Mouse (Mus musculus): ENCODE data around the gene Usp33.
A peak's percentile ranks its signal among the peaks of the same experiment; 100 is the strongest.

Gene Usp33

DNA sequence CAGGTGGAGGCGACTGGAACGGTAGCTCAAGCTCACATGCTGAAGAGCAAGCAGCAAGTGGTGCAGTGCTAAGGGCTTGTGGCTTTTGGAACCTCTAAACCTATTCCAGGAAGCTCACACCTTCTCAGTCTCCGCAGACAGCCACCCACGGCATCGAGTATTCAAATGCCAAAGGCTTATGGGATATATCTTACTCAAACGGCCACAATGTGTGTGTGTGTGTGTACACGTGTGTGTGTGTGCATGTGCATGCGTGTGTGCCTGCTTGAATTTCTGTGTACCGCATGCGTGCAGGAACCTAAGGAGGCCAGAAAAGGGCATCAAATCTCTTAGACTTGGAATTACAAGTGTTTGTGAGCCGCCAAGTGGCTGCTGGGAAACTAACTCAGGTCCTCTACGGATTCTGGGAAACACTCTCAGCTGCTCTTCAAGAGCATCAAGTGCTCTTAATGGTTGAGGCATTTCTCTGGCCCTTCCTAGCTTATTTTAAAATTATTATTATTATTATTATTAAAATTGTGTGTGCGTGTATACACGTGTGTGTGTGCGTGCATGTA is 3.2 kb upstream of the Usp33 start:
- DNase-seq (ENCODE audit: low spot score): no peak

- peak; percentile 31 for DNase-seq (ENCODE audit: low spot score)
Measured at GRCm38 (mm10) chr3:152346633-152347141, 409 bp downstream of the Usp33 start.

- DNase-seq (ENCODE audit: low spot score): no peak
Measured at GRCm38 (mm10) chr3:152347227-152347626, 949 bp downstream of the Usp33 start.

GRCm38 (mm10) chr3:152348011-152348830 is 1.9 kb downstream of the Usp33 start:
- no peak for DNase-seq (ENCODE audit: low spot score)

GRCm38 (mm10) chr3:152350431-152350830 is 4.2 kb downstream of the Usp33 start:
- DNase-seq (ENCODE audit: low spot score): no peak

DNA sequence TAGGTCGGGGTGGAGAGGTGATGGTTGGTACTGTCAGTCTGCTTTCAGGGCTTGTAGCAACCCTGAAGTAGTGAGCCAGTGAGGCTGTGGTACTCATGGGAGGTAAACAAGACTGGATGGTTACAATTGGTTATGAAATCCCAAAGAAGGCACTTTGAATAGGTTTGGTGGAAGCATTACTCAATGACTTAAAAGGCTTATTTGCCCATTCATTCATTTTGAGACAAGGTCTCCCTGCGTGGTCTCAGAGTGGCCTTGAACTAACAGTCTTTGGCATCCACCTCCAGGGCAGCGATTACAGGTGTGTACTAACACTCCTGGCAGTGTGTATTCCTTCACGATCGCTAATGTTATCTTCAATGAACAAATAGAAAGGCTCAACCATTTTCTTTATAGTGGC is 4.7 kb downstream of the Usp33 start:
- DNase-seq (ENCODE audit: low spot score): no peak

DNA sequence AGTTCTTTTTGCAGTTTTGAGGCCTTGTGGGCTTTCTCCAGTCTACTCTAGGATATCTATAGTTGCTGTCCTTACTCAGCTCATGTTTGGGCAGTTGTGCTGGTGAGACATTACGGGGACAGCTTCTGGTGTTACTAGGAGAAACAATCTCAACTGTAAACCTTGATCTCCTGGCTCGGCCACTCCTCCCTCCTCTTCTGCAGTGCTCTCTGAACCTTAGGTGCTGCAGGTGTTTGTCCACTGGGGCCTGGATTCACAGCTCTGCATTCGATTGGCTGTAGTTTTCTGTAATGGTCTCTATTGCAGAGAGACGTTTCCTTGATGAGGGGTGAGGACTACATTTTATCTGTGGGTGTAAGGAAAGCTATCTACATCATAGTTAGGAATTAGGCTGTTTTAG is 6.0 kb downstream of the Usp33 start:
- DNase-seq (ENCODE audit: low spot score): no peak

DNA sequence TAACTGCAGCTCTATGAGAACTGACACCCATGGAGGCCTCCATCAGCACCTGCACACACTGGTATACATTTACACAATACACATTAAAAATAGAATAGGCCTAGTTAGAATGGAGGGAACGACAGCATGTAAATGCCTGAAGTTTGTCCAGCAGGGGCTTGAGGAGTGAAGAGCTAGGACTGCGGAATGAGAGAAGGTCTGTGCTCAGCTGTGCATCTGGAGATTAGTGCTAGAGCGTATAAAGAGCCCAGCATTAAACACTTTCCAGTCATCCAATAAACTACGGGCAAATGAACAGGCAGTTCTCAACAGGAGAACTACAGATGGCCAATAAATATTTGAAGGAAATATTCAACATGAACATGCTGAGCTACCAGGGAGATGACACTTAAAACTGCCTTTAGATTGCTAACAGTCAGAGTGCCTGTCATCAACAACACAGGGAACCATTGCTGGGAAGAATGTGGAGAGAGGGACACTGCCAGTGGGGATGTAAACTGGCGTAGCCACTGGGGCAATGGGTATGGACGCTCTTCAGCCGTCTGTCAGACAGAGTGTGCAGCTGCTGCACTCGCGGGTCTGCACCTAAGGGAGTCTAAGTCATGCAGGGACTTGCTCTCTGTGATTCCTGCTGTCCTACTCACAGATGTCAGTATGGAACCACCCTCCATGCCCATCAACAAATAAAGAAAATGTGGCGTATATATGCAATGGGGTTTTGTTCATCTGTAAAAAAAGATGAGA is 7.3 kb downstream of the Usp33 start:
- no peak for DNase-seq (ENCODE audit: low spot score)

DNA sequence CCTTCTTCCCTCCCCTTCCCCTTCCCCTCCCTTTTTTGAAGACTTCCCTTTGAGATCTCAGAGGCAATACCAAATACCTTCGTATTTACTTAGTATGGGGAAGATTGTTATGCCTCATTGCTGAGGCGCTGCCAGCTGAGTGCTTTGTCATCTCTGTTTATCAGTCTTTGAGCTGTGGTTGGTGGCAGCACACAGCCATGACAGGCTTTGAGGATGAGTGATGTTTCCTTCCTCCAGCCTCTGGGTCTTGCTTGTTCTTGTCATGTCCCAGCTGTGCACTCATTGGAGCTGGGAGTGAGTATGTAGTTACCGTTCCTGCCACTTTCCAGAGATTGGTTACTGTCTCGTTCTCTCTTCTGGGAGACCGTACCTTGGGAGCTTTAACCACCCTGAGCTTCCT is 9.1 kb downstream of the Usp33 start:
- no peak for DNase-seq (ENCODE audit: low spot score)

DNA sequence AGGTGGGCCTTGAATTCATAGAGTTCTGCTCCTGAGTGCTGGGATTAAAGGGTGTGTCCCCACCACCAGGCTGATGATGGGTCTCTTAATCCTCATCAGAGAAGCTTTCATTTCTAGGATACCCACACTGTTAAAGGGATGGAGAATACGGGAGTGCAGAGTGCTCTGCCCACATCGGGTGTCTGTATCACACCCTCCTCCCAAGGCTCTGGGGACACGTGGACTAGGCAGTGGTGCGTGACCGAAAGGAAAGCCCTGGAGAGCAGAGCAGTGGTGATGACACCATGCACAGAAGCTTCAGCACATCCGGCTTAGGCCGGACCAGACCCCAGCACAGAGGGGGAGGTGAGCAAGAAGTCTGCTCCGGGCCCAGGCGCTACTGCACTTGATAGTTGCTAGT is 10.5 kb downstream of the Usp33 start:
- DNase-seq (ENCODE audit: low spot score): no peak

DNA sequence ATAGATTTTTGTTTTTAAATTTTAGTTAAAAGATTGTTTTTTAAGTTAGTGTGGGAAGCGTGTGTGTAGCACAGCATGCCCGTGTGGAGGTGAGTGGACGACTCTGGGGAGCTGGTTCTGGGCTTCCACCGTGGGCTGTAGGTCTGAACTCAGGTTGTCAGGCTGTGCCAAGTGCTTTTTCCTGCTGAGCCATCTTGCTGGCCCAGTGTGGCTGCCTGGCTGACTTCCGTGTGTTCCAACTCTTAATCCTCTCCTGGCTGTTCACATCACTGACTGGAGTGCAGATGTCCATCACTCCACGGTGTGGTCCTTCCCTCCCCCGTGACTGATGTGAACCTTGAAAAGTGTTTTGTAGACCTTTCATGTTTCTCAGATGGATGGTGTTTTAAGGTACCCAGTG is 12.9 kb downstream of the Usp33 start:
- DNase-seq (ENCODE audit: low spot score): no peak

DNA sequence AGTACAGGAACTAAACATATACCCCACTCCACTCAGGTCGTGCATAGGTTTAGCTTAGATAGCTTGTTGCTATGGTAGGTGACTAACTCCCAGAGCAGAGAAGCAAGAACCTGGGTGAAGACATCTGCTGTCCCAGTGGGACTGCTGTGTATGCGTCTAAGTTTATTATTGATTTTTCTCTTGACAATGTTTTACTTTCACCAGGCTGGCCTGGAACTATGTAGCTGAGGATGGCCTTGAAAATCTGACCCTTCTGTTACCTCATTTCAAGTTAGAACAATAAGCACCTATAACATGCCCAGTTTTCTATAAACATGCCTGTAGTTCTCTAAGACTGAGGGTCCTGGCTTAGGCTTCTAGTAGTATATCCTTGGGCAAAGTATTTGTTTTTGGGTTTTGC is 17.9 kb downstream of the Usp33 start:
- DNase-seq (ENCODE audit: low spot score): no peak

DNA sequence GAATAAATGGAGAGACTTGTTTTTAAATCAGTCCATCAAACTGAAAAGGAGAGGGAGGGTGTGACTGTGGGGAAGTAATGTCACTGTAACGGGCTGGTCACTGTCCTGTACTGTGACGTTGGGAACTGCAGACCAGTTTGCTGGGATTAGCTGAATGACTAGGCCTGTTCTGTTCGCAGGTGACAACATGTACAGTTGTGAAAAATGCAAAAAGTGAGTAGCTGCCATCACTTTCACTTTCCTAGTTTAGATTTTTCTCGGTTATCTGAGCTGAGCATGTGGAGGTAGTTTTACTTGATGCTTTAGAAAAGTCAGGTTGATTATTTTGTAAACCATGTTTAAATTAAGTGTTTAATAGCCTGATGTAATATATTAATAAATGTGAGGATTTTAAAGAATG is 29.8 kb downstream of the Usp33 start:
- no peak for DNase-seq (ENCODE audit: low spot score)

DNA sequence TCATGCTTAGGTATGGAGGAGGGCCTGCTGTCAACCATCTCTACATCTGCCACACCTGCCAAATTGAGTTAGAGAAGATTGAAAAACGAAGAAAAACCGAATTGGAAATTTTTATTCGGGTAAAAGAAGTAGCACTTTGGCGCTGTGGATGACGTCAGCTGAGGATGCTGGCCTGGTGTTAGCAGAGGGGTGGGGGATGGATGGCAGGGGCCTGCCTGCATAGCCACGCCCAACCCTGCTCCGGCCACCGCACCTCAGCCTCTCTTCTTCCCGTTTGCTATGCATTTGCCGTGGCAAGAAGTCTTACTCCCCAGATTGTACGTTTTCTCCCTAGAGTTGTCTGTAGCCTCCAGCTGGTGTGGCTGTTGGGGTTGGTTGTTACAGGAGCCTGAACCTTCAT is 37.8 kb downstream of the Usp33 start:
- no peak for DNase-seq (ENCODE audit: low spot score)

DNA sequence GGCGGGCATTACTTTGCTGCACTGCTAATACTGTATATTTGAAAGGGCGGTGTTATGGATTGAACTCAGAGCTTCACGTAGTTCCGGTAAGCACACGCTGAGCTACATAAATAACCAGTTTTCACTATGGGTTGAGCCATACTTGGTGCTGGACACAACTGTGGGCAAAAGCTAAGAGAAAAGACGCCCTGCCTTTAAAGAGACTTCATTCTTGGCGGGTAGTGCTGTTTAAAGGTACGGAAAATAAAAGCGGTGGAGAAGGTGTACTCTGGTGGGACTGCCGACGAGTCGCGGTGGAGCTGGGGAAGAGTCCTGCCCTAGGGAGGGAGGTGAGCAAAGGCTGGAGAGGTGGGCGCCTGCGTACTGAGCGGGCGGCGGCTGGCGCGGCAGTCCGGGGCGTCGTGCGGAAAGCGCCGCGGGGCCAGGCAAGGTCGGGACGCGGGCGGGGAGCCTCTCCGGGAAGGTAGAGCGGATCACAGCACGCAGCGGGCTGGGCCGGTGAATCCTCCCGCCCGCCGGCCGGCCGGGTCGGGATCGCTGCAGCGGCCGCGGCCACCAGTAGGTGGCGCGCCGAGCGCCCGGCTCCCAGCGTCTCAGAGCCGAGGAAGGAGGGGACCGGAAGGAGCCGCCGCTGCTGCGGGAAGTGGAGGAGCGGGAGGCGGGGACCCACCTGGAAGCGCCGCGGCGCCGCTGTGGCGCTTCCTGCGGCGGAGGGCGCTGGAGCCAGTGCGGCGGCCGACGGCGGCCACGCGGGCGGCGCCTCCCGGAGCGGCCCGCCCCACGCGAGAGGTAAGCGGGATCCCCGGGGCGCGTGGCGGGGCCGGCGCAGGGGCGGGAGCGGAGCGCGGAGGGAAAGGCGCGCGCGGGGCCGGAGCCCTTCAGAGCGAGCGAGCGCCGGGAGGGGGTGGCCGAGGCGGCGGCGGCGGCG is 49.3 kb downstream of the Usp33 start, which contains the start of gene Zzz3:
Gene Zzz3, plus strand, starts transcription at position 124 of the 928 bp plus-strand sequence.
- DNase-seq (ENCODE audit: low spot score): peak; percentile 85

GRCm38 (mm10) chr3:152396278-152396987 is 50.2 kb downstream of the Usp33 start:
- peak; percentile 98 for DNase-seq (ENCODE audit: low spot score)

GRCm38 (mm10) chr3:152396988-152397314 is 50.7 kb downstream of the Usp33 start:
- DNase-seq (ENCODE audit: low spot score): no peak

- DNase-seq (ENCODE audit: low spot score): no peak
Measured at GRCm38 (mm10) chr3:152397335-152397940, 51.2 kb downstream of the Usp33 start.

DNA sequence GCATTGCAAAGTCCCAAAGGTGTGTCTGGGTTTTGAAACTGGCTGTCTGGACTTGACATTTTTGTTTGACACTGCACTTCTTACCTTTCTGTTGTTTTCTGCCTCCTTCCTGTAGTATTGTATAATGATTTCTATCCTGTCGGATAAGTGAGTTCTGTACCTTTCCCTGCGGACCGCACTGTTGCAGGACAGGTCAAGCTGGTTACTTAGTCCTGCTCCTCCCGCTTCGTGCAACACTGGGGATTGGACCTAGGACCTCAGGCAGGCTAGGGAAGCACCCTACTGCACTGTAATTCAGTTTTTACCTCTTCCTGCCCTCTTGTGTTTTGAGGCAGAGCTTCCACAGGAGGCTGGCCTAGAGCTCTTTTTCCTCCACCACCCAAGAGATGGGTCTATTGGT is 54.2 kb downstream of the Usp33 start:
- DNase-seq (ENCODE audit: low spot score): no peak

DNA sequence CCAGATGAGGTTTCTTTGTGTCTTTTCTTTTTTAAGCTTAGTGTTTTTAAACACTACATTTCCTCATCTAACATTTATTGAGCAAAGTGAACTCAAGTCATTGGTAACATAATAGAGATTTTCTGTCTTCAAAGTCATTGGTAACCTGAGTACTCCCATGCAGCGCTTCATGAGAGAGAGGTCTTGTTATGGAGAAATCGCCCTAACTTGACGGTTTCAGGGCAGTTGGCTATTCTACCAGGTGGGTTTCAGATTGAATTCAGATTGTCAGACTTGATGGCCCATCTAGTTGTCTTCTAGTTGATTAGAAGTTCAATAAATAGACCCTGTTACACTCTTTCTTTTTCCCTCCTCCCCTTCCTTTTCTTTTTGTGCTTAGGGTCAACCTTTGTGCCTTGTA is 54.6 kb downstream of the Usp33 start:
- DNase-seq (ENCODE audit: low spot score): no peak

All from ovary, postnatal 10 days (tissue).